Mouse (Mus musculus) thymus, postnatal 36 days (tissue): ENCODE results near the gene Zfp207.
"Not testable (repeated sequence)": the region's sequence is repeated elsewhere in the genome, so short reads cannot be mapped to it uniquely, and the experiment has no call there.

Experiments
- DNase-seq, 2 experiments: peaks; one replicate each; pipeline ENCODE4 v3.0.0; 2022; ENCODE audit warnings: mixed read lengths in 2 of 2

The Zfp207 gene

GRCm38 (mm10) chr11:80383019-80383625, at the start of gene Zfp207:
Gene Zfp207 (plus strand): TSS chr11:80383279.
- peak; percentile 97 to 98 for DNase-seq

GRCm38 (mm10) chr11:80335609-80336350, 47.3 kb upstream of the Zfp207 start:
- no peak for DNase-seq

GRCm38 (mm10) chr11:80336351-80336730, 46.7 kb upstream of the Zfp207 start:
- DNase-seq = no peak

- no peak for DNase-seq
Measured at GRCm38 (mm10) chr11:80342482-80342881, 40.6 kb upstream of the Zfp207 start.

DNA sequence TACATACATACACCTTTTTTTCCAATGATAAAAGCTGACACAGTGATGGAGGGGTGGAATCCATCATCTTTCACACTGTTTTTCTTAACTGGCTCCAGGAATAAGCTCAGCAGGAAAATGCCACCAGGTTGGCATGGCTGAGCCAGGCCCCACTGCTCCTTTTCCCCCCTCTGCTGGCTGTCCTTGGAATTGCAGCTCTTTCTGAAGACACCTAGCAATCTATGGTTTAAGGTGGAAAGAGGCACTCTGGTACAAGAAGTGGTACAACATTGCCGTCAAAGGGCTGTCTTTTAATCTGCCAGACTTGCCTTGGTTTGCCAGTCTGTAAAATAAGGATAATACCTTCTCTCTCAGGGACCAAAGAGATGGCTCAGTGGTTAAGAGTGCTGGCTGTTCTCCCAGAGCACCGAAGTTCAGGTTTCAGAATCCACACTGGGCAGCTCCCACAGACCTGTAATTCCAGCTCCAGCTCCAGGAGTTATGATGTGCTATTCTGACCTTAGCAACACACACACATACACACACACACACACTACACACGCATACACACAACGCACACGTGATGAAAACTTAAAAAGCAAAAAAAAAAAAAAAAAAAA, 31.1 kb upstream of the Zfp207 start:
- DNase-seq = peak; percentile 65 to 80

GRCm38 (mm10) chr11:80354832-80355231, 28.2 kb upstream of the Zfp207 start:
- no peak for DNase-seq

DNA sequence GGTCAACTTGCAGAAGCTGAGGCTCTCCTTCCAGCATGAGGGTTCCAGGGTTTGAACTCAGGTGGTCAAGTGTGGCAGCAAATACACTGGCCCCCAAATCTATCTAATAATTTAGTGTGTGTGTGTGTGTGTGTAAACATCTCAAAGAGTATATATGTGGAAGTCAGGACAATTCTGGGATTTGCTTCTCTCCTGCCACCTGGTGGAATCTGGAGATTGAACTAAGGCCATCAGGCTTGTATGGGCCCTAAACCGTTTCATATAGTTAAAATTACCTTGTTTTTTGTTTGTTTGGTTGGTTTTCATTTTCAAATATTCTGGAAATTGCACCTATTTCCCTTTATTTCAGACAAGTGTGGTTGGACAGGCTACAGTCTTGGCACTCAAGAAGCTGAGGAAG, 14.1 kb upstream of the Zfp207 start:
- DNase-seq = no peak

DNA sequence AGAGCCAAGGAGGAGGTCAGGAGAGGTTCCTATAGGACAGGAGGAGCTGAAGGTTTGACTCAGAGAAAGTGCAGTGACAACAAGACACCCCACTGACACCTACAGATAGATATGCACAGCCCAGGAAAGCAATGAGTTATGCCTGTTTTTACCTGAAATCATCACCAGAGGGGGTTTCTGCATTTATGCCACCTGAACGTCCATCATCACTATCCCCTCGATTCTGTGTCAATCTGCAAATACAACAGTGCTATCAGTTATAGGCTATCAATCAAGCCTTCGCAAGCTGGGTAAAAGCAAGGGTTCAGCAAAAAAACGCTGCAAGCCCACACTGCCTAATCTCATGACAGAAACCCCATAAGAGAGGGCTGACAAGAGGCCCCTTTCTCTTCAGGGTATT, 6.4 kb upstream of the Zfp207 start:
- no peak for DNase-seq

DNA sequence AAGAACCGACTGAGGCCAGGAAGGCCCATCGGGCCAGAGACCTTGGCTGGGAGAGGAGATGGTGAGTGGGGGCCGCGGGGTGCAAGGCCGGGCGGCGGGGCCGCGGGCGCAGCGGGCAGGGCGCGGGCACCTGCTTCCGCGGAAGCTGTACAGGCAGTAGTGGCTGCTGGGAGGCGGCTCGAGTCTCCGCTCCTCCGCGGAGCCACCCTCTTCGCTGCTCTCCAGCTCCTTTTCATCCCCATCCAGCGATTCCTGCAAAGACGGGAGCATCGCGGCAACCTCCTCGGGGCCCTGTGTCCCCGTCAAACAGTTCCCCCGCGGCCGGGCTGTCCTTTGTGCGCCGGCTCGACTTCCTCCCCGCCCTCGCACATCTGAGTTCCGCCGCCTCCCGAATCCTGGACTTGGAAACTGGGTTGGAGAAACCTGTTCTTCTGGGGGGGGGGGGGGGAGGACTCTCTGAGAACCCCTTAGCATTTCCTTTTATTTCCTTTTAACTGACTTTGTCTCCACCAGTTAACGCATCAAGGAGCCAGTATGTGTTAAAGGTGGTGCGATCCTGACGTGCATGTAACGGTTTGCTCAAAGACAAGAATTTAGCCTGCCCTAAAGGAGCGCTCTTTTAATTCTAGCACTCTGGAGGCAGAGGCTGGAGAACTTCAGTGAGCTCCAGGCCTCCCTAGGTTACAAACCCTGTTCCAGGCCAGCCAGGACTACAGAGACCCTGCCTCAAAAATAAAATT, 5.2 kb upstream of the Zfp207 start, which contains the start of gene 5730455P16Rik:
Gene 5730455P16Rik, minus strand, starts transcription at position 323 of the 740 bp plus-strand sequence.
- peak; percentile 72 to 76 for DNase-seq

DNA sequence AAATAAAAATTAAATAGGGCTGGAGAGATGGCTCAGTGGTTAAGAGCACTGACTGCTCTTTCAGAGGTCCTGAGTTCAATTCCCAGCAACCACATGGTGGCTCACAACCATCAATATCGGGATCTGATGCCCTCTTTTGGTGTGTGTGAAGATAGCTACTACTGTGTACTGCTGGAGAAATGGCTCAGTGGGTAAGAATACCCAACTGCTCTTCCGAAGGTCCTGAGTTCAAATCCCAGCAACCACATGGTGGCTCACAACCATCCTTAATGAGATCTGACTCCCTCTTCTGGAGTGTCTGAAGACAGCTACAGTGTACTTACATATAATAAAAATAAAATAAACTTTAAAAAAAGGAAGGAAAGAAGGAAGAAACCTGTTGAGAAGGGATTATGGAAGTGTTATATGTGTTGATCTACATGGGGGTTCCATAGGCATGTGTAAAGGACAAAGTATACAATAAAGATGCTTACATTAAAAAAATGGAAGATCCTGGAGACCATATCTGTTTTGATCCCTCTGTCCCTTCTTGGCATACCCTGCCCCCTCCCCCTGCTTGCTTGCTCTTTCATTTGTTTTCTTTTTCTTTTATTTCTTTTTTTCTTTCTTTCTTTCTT, 4.5 kb upstream of the Zfp207 start:
- not testable (repeated sequence) for DNase-seq

GRCm38 (mm10) chr11:80379184-80379583, 3.9 kb upstream of the Zfp207 start:
- DNase-seq = not testable (repeated sequence)

DNA sequence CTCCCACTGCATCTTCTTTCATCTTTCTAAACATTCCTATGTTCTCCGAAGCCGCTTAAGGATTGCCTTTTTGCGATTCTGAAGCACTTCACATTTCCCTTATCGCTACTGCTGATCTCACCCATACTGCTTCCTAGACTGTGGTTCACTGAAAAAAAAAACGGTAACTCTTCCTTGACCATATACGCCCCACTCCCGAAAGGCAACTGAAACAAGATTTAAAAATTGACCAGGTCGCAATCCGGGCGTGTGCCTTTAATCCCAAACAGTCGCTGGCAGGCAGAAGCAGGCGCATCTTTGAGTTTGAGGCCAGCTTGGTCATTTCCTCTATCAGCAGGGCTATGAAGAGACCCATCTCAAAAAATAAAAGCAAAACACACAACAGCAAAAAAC, 457 bp upstream of the Zfp207 start:
- peak; percentile 32 to 44 for DNase-seq

GRCm38 (mm10) chr11:80383626-80384046, 557 bp downstream of the Zfp207 start:
- DNase-seq = no peak

DNA sequence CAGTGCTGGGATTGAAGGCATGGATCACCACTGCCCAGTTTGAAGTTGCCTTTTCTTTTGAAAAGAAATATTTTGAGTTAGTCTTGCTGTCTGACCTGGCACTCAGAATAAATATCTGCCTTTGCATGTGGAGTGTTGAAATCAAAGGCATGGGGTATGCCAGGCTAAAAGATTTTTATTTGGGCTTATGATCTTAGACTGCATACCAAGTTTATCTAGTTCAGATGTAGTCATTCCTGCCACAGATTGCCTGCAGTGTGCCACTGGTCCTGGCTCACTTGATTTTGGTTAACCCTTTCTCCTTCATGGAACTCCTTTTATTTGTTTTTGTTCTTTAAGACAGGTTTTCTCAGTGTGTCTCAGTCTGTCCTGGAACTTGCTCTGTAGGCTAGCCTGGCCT, 1.4 kb downstream of the Zfp207 start:
- no peak for DNase-seq

- no peak for DNase-seq
Measured at GRCm38 (mm10) chr11:80385055-80385454, 2.0 kb downstream of the Zfp207 start.

GRCm38 (mm10) chr11:80386790-80387189, 3.7 kb downstream of the Zfp207 start:
- DNase-seq = no peak

DNA sequence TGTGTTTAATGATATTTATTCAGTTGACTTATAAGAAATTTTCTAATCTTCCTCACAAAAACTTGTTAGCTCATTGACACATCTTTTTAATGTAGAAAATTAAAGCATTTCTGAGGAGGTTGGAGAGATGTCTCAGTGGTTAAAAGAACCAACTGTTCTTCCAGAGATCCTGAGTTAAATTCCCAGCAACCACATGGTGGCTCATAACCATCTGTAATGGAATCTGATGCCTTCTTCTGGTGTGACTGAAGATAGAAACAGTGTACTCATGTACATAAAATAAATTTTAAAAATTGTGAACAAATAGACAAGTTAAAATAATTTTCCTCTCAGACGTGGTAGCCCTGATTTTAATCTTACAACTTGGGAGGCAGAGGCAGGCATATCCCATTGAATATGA, 6.8 kb downstream of the Zfp207 start:
- no peak for DNase-seq

DNA sequence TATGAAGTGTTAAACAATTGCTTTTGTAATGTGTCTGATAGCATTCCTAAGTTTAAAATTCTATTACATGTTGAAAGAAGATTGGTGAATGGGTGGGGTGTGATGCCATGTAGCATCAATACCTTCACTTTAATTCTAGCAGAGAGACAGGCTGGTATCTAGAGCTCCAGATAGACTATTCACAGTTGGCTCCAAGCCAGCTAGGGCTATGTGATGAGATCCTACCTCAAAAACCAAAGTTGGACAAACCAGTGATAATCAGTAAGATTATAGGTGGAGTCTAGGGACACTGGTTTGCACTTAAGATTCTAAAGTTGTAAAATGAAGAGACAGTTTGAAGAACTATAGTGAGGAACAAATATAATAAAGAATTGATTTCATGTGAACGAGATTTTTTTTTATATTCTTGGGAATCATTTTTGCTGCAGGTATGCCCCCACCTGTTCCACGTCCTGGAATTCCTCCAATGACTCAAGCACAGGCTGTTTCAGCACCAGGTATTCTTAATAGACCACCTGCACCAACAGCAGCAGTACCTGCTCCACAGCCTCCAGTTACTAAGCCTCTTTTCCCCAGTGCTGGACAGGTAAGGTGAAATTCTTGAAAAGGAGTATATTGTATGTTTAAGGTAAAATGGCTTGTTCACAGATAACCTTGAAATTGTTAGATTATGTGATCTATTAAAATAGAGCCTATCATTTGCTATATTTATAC, 8.5 kb downstream of the Zfp207 start:
- no peak for DNase-seq

DNA sequence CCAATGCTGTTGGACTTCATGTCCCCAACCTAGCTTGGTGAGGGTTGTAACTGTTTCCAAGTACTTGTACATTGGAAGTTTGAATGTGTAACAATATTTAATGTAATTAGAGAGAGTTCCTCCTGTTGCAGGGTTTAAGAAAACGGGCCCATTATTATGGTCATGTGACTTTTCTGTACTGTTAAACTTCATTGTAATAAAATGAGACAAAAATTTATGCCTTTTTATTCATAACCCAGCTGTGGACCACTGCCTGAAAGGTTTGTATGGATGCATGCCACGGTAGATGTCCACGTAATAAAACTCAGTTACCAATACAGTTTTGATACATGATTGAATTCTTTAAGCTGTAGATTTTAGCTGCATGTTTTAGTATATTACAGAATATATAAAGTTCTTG, 12.9 kb downstream of the Zfp207 start:
- DNase-seq = no peak

DNA sequence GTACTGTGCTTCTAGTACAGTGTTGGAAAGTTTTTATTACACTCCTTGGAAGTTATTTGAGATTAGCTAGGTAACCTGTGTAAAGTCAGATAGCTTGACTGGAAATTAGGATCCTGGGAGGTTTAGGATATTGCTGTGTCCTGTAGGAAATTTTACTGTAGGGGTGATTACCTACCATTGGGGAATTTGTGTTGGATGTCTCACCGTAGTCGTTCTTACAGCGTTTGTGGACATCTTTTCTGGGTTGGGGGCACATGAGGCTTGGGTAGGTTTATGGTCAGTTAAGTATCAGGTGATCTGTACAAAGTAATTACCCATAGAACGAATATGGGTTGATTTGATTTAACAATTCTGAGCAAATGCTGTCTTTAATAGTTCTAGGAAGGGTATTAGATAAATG, 13.5 kb downstream of the Zfp207 start:
- DNase-seq = no peak

DNA sequence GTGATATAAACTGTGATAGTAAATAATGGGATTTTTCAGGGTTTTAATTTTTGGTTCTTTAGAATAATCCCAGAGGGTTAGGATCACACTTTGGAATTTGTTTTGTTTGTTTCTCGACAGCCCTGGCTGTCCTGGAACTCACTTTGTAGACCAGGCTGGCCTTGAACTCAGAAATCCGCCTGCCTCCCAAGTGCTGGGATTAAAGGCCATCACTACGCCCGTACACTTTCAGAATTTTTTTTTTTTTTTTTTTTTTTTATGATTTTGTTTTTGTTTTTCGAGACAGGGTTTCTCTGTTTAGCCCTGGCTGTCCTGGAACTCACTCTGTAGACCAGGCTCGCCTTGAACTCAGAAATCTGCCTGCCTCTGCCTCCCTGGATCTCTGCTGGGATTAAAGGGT, 24.8 kb downstream of the Zfp207 start:
- DNase-seq = not testable (repeated sequence)

DNA sequence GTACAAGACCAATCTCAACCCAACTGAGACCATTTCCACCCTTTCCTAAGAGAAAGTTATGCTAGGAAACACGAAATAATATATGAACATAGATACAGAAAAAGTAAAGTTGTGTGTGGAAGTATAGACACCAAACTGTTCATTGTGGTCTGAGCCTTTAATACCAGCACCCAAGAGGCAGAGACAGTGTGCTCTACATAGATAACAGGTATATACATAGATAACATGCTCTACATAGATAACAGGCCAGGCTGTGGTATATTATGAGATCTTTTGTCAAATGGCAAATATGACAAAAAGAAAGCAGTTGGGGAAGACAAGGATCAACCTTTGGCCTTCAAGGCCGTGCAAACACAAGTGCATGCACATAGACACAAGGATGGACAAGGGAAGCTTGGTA, 27.3 kb downstream of the Zfp207 start:
- no peak for DNase-seq
